Mouse (Mus musculus) activated CD4-positive, CD25-positive, alpha-beta regulatory T cell, adult 4 months (primary cell): ENCODE measurements at regions not wholly inside any gene's neighbourhood (a gene's known extent, or its start where the extent isn't known, plus 50 kb on each side); places are given as distances from the start of the nearest gene placed in this dataset.
"Not testable (repeated sequence)": the region's sequence is repeated elsewhere in the genome, so short reads cannot be mapped to it uniquely, and the experiment has no call there.

ENCODE experiments used
- ATAC-seq: one replicate; pipeline ENCODE4 v1.8.0; 2017

DNA sequence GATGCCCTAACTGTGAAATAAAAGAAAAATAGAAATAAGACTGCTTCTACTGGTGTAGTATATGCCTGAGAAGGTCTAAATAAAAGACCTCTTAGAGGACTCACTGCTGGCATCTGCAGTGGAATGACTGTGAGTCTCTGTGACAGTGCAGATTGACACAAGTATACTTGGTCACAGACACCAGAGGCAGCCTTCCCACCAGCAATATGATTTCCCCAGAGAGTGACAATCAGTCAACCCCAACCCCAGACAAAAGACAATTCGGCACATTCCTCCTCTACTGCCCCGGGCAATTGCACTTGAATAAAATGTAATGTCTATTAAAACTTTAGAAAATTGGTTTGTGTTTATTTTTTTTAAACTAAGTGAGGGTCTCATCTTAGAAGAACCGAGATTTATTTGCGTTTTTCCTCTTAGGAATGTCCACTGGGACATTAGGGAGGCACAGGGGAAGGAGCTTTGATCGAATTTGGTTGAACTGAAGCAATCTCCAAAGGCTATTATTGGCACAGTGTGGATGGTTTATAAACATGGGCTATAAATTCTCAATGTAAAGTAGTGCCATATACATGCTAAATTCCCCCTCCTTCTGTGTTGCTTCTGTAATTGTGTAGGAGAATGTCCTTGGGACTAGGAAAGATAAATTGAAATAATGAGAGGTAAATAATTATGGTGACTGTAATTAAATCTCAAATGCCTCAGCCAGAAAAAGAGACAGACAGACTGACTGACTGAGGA lies 123.0 kb upstream of the Lnx1 start:
- no peak for ATAC-seq

DNA sequence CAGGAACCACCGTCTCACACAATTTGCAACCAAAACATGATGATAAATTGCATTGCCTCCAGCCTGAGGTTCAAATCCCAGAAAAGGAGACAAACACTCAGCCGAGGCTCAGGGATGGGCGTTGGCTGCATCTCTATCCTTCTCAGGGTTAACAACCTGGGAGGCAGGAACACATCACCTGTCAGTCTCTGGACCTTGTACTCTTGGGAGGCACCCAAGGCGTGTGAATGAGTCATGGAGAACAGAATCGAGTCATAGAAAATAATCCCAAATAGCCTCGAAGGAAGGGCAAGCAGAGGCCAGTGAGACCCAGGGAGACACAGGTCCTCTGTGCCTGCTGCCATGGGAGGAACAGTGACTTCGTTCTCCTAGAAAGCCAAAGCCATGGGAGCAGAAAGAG lies 121.0 kb upstream of the Lnx1 start:
- ATAC-seq: no peak

DNA sequence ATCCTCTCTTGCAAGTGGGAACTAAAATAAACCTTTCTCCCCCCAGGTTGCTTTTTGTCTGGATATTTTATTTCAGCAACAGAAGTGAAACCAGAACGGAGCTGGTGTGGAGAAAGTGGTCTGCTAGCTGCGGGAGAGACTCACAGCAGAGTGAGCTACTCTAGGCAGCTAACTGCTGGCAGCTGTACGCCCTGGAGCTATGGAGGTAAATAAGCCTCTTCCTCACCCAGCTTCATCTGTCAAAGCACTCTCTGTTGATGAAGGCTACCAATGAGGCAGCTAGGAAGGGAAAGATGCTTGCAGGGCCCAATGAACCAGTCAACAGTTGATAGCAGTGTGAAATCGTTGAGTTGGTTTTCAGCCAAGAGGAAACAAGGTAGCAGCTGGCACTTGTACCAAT lies 119.3 kb upstream of the Lnx1 start:
- ATAC-seq: no peak

DNA sequence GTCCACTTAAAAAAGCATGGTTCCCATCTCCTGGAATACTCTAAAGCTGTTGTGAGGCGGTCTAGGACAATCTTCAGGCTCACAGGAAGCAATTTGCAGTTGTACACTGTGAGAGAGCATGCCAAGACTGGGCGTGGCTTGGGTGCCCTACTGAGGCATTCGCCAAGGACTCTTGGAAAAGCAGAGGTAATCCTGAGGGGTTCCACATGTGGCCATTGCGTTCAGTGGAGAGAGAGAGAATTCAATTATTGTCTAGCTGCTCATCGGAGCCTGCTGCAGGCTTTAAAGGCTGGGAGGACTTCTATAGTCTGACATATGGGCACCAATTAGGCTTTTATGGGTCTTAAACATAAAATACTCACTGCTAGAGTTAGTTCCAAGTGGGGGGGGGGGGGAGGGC lies 113.8 kb upstream of the Lnx1 start:
- ATAC-seq: no peak

DNA sequence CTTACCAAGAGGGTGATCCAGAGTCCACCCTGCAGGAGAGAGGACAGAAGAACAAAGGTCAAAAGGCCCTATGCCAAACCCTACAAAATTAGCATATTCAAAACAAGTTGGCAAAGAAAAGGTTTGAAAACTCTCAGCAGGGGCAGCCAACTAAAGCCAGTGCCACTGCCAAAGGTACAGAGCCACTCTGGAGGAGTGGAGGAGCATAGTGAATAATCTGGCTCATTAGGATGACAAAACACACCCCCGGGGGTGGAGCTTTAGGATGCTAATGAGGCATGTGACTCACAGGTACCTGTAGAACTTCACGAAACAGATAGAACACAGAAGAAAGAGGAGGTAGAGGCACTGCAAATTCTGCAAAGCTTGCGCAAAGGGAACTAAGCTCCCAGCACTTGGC lies 110.7 kb upstream of the Lnx1 start:
- no peak for ATAC-seq

DNA sequence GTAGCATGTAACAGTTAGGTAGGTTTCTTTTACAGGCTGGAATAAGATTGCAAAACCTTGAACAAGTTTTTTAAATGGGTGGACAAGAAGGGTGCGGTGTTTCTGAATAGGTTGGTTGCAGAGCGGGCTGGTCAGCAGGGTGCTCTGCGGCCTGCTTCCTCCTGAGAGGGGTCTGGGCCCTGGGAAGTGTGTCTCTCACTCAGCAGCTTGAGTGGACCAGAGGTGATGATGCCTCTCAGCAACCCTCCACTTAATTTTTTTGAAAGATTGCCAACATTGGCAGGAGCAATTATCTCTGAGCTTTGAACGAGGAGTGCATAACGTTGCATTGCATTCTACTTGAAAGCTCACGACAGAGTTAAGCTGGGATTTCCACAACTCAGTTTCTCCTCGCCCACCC lies 108.3 kb upstream of the Lnx1 start:
- ATAC-seq: no peak

DNA sequence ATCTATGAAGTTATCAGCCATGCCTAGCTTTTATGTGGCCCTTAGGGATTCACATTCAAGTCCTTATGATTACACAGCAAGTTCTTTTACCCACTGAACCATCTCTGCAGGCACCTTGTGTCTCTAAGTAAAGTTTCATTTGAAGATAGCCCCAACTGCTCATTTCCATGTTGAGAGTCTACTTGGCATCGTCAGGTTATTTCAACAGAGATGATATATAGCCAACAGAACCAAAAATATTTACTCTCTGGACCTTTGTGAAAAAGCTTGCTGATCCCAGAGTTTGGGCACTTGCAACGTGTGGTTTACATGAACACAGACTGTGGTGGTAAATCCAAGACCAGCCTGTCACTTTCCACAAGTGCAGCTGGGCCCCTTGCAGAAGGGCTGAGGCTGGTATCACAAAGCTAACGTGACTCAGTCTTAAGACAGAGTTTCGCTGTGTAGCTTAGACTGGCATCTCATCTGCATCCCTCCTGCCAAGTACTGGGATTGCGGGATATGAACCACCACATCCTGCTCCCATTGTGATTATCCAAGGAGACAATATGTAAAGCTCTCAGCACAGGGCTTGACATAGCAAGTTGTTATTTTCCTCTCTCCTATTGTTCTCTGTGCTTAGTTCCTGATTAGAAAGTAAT lies 105.0 kb upstream of the Lnx1 start:
- no peak for ATAC-seq

DNA sequence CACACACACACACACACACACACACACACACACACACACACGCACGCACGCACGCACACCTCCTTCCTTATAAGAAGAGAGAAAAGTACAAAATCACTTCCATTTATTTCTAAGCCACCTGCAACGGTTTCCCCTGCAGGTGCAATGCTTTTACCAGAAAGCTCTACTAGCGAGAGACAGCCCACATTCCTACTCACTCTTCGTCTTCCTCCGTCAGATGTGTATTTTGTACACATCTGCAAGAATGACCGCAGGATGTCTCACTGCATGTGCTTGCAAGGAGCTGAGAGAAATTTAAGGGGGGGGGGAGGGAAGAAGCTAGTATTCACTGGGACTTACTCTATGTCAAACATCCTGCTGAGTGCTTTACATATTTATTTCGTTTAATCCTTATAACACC lies 99.2 kb upstream of the Lnx1 start:
- ATAC-seq: no peak

DNA sequence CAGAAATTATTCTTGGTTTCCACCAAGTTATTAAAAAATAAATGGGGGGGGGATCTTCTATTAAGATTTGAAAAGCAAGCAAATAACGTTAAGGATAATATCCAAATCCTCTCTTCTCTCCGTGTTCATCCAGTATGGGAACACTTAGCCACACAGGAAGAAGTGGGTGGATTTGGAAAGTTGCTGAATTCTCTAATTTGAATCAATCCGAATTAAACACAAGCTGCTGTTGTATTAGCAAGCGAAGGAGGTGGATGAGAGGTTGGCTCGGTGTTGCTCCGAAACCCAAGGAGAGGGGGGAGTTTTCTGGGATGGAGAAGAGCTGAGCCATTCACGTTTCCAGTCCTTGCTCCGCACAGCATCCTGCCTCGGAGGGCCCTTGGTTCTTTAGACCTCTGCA lies 97.6 kb upstream of the Lnx1 start:
- no peak for ATAC-seq

DNA sequence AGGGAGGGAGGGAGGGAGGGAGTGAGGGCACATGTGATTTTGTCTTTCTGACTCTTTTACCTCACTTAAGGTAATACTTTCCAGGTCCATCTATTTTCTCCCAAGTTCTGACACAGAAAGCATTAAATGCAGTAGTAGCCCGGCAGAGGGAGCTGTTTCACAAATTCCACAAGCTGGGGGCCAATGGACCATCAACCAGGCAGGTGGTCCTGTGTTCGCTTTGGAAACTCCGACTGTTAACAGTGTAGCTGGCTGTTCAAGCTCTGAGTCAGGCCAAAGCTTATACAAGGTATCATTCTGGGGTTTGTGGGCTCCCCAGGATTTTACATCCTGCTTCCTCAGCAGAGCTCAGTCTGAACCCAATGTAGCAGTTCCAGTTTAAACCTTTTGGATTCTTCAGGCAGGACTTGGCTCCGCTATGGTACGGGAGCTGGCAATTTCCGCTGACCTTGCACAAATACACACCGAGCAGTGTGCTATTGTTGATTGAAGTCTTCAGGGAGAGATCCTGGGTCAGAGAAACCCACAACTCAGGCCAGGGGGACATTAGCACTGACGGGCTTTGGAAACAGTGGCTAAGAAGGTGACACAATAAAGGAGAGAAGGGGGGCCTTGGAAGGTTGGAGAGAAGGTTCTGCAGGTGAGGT lies 93.8 kb upstream of the Lnx1 start:
- ATAC-seq: no peak

DNA sequence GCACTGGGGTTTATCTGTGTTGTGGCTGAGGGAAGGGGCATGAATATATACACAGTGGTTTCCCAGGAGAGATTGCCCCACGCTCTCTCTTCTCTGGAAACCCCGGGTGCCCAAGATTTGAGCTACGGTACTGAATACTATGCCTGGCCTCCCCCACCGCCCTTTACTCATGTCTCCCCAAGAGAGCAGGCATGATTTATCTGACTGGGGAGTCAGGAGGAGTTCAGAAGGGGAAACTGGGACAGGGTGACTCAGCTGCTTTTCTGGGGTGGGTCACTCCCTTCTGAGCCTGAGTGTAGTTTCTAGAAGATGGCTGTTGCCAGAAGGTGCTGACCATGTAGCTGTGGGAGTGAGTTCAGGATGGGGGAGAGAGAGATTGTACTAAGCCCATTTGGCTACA lies 92.0 kb upstream of the Lnx1 start:
- ATAC-seq: no peak

DNA sequence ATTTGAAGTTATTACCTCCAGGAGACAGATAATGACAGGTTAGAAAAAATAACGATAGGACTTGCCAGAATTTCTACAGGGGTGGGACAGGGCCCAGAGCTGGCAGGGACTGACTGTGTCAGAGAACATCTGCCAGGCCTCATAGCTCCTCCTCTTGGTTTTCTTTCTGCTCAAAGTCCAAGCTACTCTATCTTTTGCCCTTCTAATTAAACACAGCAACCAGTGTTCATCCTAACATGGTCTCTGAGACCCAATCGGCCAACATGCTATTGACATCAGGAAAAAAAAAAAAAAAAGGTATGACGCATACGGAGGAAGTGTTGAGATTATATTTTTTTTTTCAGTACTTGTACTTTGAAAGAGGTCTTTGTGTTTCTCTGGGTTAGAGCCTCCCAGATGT lies 90.7 kb upstream of the Lnx1 start:
- ATAC-seq: no peak

DNA sequence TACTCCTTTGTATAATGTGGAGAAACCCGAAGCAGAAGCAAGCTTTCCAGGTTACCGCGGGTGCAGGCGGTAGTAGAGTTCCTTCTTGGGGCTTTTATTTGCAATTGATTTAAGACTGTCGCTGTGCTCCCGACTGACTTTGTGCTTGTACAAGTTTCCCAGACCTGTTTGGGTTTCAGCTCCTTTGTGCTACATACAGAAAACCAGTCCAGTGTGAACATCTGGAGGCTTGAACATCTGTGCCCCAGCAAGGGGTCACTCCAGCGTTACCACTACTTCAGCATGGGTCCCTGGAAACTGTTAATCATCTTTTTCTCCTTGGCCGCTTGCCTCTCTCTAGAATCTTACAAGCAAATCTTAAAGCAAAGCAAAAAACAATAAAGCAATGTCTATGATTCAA lies 90.2 kb upstream of the Lnx1 start:
- ATAC-seq: no peak

DNA sequence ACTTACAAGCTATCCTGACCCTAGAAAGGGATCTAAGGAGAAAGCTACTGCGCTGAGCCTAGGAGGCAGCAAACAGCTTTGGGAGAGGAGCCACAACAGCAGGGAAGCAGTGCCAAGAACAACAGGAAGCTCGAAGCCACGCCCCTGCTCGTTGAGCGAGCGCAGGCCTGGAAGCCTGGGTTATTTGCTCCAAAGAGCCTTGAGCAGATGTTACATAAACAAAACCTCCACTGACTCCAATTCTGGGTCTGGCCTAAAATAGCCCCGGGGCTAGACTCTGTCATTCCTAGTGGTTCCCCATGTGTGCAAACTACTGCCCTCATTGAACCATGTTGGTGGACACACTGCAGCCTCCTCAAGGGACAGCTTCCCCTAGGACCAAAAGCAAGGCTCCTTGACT lies 89.6 kb upstream of the Lnx1 start:
- ATAC-seq: no peak

DNA sequence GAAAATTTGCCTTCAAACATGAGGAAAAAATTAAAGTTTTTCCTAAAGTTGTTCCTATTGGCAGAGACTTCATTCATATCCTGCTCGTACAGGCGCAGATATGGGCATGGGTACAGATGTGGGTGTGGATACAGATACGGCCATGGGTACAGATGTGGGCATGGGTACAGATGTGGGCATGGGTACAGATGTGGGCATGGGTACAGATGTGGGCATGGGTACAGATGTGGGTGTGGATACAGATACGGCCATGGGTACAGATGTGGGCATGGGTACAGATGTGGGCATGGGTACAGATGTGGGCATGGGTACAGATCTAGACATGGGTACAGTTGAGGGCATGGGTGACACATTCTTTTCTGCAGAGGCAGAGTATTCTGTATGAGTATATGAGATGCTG lies 87.8 kb upstream of the Lnx1 start:
- not testable (repeated sequence) for ATAC-seq

DNA sequence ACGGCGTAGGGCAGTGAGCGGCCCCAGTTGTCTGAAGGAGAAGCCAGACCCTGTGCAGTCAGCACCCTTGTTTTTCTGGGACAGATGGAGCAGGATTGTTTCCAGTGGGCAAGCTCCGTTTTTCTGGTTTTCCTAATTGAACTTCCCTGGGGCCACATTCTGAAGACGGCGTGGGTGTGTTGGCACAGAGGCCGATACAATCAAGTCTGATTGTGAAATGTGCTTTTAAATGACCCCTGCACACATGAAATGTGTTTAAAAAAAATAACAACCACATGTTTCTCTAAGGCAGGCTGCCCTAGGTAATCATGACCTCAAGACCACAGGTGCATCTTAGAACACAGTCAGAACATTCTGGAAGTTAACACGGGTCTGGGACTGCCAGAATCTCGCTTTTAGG lies 81.2 kb upstream of the Lnx1 start:
- ATAC-seq: no peak

DNA sequence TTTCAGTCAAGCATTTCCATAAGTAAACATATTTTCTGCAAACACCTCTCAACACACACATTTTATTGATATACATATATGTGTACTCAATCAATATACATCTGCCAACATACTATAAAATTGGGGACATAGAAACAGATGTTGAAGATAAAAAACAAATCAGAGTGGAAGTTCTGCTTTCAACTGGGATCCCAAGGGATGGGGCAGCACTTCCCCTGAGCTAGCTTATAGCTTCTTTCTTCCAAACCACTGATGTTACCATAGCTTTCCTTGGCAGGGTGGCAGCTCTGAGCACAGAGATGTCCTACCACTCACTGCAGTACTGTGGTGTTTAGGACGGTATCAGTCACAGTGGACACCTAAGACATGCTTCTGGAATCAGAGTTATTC lies 75.4 kb upstream of the Lnx1 start:
- ATAC-seq: no peak

DNA sequence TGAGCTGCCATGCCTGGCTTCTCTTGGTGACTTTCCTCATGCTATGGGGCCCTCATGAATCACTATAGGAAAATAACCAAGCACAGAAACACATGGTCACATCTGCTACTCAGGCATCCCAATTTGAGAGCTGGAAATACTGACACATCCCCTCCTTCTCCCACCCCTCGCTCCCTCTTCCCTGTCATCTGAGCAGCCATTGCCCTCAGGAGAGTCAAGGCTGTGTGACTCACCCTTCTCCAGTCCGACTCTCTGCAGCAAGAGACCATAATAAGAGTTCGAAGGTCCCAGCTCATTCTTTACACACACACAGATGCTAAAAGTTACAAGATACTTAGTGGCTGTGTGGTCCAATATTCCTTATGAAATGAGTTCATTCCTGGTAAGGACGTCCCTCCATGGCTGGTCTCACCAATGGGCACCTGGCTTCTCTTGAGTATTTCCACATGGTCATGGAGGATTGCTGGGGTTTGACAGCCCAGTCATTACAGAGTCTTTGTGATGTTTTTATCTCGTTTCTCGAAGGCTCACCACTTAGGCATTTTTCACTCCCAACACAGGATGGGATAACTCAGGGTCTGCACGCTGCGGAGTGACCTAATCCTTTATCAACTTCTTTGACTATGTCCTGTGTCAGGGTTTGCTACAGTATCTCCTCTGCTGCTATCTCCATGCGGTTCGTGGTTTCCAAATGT lies 74.8 kb upstream of the Lnx1 start:
- ATAC-seq: no peak

DNA sequence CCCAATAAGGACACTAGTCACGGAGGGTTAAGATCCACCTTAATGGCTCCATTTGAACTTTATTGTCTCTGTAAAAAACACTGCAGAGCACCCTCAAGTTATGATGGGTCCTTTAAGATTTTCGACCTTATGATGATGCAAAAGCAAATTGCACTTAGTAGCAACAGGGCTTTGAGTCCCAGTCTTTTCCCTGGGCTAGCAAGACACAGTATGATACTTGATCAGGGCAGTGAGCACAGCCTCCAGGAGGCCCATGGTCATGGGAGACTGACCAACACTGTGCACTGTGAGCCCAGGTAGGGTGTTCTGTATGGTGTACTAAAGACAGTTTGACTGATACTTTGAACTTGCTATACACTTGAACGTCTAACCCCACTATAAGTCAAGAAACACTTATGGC lies 73.4 kb upstream of the Lnx1 start:
- ATAC-seq: no peak

DNA sequence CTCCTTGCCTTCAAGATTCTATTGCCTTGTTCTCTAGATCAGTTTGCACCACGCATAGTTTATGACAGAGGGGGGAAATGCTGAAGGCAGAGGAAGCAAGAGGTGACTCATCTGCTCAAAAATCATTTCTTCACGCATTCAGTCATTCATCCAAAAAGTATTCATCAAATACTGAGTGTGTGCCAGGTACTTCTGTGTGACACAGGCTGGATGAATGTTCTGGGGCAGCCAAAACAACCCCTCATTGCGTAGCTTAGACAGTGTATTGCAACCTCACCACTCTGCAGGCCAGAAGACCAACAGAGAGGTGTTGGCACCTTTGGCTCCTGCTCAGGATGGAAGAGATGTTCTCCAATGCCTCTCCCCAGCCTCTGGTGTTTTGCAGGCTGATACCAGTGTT lies 72.9 kb upstream of the Lnx1 start:
- ATAC-seq: no peak

DNA sequence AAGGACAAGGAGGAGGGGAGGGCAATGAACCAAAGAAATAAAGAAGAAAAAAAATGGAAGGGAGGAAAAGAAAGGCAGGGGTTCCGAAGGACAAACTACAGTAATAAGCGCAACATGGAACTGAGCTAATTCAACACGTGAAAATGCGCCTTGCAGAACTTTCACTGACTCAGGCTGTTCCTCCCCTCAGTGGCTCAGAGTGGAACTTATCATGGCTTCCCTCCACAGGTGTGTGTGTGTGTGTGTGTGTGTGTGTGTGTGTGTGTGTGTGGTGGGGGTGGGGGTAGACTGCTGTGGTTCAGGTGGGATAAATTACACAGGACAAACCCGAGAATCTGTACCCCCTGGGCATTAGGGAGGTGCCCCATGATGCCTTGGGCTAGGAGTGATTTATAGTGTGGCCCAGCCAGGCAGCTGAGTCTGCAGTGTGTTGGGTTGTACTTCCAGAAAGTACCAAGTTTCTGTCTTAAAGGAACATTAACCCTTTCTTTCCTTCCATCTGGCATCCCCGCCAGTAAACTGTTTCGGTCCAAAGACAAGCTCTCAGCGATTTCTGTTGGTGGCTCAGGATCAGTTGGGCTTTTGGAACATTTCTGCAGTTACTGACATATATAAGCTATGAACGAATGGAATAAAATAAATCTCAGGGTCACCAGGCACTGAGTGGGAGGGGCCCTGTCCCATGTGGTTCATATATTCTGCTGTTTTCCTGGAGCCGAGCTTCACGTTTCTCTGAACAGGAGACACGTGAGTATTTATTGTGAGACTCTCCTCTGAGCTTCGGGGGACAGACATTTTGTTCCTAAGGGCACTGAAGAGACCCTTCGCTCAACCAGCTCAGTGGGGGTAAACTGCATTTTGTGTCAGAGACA lies 71.1 kb upstream of the Lnx1 start:
- ATAC-seq: no peak

DNA sequence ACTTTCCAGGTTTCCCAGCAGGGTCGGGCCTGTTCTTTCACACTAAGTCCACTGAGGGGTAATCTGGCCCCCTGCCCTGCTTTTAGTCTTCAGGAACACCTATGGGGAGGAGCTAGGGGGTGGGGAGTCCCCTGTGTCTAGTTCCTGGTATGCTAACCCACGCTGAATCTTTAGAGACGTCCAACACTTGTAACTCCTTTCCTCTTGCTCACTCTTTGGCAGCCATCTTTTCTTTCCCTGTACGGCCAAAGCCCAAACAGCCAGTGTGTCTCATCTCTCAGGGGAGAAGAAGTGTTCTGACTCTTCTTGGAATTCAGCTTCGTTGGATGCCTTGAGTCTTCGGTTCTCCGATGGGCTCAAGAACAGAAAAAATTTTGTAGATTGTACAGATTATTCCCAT lies 68.4 kb upstream of the Lnx1 start:
- no peak for ATAC-seq

DNA sequence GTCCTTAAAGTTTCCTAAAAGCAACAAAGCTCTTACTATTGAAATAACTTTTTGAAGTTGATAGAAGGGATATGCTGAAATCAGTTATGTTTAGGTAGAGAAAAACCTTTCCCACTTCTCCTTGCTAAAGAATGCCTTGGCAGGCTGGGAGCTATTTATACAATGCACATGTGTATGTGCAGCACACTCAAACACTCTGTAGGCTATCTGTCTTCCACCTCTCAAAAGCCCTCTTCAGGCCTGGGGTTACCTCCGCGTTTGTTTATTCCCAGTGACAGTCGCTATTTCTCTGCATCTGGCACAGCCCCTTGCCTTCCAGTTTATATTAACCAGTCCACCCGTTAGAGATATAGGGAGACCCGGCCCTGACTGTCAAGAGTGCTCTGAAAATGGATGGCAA lies 66.3 kb upstream of the Lnx1 start:
- ATAC-seq: no peak
